Mouse (Mus musculus) lung, adult 2 months (tissue): ENCODE measurements around the gene Borcs5.

Experiments
- CTCF ChIP-seq: fragments of 200-500 bp; IDR thresholded peaks from 2 replicates; pipeline ENCODE4 v1.5.1; 2011; ENCODE audit warnings: mild to moderate bottlenecking, low read length, control low read depth; ENCODE audit not compliant: insufficient read depth
- POLR2A ChIP-seq: fragments of 200-500 bp; IDR thresholded peaks from 2 replicates; pipeline ENCODE4 v1.6.1; 2011; ENCODE audit warnings: low read depth, mild to moderate bottlenecking, control low read depth, low read length, borderline replicate concordance; ENCODE audit errors: extremely low read depth

GRCm38 (mm10) chr6:134641738-134642446, 2.6 kb downstream of the Borcs5 start:
- TF ChIP-seq POLR2A (no peak), CTCF (no peak)
